Mouse (Mus musculus): ENCODE results near the gene Thsd4.
A peak's percentile ranks its signal among the peaks of the same experiment; 100 is the strongest.

The Thsd4 gene

DNA sequence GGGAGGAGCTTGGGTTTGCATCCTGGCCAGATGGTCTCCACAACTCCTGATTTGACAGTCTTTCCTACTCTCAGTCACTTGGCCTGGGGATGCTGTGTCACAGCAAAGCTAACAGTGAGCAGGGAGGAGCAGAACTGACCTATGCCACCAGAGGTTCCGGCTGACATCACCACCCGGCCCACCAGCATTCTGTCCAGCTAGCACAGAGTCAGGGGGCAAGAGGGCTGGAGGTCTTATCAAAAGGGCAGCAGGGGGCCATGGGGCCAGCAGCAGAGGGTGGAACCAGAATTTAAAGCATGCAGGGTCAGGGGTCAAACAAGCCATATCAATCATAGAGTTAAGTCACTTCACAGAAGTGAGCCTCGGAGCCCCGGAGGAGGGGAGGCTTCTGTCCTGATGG lies 4.7 kb downstream of the Thsd4 start:
- no peak for DNase-seq (ENCODE audit: low read depth)

DNA sequence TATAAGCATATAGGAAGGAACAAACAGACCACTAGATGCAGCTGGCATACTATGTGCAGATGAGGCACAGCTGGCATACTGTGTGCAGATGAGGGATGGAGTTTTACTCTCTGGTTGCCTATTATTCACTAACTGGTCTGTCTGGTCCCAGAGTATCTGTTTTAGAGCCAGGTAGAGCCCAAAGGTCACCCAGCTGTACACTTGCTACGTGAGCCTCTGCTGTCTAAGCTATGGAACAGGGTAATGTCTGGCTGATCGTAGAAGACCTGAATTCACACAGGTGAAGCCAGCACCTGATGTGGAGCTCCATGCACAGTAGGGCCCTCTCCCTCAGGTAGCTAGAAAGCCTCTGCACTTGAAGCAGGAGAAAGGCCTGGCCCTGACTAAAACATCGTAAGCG lies 5.5 kb downstream of the Thsd4 start:
- no peak for DNase-seq (ENCODE audit: low read depth)

DNA sequence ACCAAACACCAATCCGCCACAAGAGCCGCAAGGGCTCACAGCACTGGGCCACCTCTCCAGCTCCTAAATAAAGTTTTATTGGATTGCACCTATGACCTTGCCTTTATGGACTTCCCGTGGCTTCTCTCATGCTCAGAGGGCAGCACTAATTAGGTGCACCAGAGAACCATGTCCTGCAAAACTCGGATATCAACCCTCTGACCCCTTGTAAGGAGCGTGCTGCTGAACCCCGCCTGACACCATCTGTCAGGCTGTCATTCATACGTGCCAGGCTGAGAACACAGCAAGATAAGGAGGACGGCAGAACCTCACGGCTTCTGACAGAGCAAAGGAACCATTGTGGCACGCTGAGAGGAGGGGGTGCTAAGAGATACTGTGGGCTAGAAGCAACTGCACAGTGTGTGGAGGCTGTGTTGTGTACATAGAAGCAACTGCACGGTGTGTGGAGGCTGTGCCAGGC lies 8.5 kb downstream of the Thsd4 start:
- DNase-seq (ENCODE audit: low read depth): no peak

DNA sequence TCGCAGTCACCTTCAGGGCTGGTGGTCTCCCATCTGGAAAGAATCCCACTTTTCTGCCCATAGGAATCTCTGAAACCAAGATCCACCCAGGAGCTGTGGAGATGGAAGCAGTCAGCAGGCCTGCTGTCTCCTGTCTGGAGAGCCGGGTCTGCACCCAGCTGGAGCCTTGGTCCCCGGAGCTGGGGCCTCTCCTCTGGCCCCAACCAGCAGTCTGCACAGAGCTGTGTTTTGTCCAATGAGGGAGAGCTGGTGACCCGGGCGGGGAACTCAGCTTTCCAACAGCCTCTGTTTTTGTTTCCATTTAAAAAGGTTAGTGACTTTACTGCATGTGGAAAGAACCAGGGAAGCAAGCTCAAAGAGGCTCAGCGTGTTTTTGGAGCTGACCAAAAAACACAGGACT lies 11.0 kb downstream of the Thsd4 start:
- no peak for DNase-seq (ENCODE audit: low read depth)

DNA sequence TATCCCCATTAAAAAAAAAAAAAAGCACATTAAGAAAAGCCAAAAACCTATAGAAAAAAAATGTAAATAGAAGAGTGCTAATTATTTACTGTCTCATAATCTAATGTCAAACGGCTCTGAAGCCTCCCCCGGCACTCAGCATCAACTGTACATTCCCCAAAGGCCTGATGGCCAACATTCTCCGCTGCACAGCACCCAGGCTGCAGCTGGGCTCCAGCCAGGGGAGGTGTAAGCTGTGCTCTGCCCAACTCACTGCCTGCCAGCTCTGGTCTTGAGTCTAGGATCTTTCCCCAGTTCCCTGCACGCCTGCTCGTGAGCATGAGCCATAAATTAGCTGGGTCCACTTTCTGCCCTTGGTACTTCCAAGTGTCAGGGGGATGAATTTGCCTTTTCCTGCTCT lies 15.7 kb downstream of the Thsd4 start:
- DNase-seq (ENCODE audit: low read depth): no peak

DNA sequence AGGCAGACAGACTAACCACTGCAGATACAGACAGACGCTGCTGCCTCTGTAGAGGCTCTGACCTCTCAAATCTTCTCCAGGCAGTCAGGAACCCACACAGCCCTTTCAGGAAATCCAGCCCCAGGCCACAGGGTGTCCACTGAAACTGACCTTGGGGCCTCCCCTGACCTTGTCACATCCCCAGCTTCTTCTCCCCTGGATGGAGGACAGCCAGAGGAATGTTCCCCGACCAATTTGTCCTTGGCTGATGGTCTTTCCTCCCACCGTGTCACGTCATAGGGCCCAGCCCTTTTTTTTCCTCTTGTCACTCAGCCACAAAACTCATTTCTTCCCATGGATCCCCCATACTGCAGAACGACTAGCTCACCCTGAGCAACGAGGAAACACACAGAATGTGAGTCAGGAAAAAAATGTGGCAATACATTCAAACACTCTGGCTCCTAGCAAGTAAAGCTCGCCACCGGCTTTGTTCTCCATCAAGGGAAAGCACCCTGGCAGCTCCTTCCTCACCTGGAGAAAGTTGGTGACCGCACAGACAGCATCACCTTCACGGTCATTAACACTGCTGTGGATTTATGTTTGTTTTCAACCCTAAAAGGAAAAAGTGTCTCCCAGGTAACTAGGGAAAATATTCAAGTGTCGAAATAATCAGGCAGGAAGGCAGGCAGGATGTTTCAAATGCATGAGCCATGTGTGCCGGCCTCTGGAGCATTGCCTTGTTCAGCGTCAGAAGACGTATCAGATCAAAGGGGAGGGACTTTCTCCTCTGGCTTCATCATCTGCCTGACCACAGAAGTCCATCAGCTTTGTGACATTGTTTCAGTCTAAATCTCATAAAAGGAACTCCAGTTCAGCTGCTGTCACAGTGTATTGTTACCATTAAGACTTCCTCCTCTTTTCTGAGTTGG lies 17.2 kb downstream of the Thsd4 start:
- DNase-seq (ENCODE audit: low read depth): peak; percentile 12

DNA sequence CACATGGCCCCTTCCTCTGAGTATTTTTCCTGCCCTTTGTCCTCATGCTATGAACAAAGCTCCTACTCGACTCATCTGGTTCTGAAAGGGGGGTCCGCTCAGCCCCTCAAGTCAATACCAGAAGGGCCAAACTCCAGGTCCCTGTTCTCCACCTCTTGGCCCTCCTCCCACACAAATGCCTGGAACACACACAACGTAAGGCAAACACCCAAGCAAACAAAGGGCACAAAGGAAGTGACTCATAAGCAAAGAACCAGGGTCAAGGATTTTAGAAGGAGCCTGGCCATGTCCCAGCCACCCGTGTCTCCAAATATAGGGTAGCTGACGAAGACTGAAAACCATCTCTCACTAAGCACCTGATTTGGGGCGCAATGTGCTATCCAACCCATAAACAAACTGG lies 19.6 kb downstream of the Thsd4 start:
- peak; percentile 5 for DNase-seq (ENCODE audit: low read depth)

DNA sequence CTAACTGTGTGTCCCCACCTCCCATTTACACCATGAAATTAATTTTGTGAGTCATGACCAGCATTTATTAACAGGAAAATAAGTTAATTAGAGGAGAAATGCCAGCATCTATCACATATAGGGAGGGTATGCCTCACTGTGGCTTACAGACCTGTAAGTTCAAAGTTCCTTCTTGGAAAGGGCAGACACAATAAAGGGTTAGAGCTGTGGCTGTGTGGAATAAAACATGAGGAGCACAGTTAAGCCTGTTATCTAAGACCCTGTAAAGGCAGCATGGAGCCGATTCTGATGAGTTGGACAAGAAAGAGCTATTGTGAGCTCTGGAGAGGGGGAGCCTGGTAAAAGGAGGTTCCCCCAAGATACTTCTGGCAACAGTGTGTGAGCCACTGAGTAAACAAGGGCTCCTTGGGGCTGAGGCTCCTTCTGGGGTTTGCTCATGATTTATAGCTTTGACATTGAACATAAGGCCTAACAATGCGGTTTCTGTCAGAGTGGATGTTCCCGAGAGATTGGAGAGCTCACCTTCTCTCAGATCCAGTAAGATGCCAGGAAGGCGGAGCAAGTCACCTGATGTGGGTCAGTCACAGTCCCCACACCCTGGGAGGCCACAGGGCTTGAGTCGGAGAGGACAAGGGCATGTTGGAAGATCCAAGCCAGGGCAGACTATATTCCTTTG lies 20.2 kb downstream of the Thsd4 start:
- no peak for DNase-seq (ENCODE audit: low read depth)

DNA sequence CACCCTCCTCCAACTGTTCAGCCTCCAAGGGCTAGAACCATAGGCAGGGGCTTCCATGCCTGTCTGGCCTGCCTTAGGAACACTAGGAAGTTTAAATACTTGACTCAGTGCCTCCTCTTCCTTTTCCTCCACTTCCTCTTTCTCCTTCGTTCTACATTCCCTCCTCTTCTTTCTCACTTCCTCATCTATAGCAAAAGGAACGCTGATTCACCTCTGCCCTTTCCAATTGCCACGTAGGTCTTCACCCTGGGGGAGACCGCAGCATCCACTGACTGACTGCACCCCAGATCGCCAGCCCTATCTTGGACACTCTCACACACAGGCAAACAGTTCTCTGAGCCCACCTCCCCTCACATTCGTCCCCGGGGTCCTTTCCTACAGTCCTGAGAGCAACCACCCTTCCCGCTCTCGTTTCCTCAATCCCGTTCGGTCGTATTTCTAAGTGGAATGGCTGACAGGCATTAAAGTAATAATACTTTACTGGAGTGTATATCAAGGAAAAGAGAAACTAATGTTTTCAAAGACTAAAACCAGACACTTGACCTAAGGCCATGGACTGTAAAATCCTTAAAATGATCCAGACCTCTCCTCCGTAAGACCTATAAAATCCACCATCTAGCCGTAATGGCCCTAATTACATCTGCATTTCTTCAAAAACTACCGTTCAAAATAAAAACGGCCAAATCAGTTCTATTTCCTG lies 29.4 kb downstream of the Thsd4 start:
- DNase-seq (ENCODE audit: low read depth): no peak

DNA sequence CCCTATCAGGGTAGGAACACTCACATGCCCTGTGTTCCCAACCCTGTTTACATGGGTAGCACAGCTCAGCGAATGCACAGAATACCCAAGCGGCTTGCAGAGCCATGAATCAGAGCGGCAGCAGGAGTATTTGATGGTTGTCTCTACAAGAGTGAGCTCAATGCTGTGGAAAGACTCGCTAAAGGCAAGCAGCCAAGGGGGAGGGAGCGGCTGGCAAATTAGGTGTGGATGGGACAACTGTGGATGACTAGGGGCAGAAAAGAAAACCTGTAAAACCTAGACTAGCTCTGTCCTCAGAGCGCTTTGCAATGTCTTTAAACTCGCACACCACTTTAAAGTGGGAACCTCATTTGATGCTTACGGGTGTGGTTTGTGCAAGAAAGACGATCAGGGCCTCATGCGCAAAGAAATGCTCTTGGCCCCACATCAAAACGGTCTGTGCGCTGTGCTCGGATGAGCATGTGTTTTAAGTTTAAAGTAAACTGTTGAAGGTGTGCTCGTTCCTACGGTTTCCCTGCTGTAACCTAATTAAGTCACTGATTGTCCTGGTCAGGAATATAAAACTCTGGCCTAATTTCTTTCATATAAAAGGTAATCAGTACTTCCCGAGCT lies 30.3 kb downstream of the Thsd4 start:
- no peak for DNase-seq (ENCODE audit: low read depth)

DNA sequence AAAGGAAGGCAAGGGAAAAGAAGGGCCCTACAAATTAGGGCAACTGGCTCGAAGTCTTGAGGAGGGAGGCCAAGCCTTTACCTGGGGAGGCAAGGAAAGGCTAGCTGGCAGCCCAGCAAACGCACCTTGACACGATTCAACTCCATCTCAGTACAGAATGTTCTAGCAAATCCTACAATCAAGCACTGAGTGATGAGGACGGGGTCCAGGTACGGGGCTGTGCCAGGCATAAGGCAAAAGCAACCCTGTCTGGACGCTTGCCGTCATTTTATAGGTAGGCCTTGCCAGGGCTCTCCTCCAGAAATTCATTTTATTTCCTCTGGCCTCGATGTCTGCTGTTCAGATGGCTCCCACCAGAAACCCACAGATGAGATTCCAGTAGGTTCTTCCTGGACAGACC lies 30.8 kb downstream of the Thsd4 start:
- no peak for DNase-seq (ENCODE audit: low read depth)

DNA sequence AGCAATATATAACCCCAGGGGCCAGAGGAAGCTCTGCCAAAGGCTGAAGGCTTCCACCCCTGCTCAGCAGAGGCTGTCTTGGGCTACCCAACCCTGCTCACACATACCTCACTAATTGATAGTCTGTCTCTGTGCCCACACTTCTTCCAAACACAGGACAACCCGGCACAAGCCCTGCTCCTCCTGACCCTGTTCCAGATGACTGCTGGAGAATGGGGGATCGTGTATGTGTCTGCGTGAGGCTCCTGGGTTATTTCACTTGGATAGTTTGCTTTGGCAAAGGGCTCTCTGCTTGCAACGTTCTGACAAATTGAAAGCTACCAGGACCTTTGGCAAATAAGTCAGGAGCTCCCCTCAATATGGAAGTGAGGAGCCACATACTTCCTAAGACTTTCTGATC lies 33.0 kb downstream of the Thsd4 start:
- DNase-seq (ENCODE audit: low read depth): no peak

DNA sequence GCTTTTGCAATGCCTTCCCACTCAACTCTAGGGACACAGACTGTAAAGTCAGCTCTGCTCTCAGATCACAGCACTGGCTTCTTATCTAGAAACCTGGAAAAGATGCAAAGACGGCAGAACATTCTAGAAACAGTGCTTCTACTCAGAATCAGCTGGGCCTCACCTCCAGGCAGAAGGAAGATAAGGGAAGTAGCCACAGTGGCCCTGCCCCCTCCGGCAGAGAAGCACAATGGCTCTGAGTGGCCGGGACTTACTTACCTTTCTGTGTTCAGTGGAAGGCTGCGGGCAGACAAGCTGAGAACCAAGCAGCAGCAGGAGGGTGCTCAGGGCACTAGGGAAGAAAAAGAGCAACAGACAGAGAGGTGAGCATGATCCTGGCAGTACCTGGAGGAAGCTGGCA lies 39.7 kb downstream of the Thsd4 start:
- no peak for DNase-seq (ENCODE audit: low read depth)

DNA sequence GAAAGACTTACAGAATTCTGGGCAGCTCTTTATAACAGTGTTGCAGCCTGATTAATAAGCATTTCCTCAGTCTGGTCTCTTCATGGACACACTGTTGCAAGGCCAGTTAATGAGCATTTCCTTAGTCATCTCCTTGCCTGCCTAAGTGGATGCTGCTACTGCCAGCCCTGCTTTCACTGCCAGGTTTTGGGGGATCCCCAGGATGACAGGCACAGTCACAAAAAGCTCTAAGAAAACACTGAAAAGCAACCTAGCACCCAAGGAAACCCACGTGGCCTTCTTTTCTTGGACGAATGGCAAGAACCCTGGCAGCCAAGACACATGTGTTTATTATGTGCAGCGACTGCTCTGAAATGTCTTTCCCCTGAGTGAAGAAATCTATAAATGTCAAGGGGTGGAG lies 41.8 kb downstream of the Thsd4 start:
- DNase-seq (ENCODE audit: low read depth): peak; percentile 14

DNA sequence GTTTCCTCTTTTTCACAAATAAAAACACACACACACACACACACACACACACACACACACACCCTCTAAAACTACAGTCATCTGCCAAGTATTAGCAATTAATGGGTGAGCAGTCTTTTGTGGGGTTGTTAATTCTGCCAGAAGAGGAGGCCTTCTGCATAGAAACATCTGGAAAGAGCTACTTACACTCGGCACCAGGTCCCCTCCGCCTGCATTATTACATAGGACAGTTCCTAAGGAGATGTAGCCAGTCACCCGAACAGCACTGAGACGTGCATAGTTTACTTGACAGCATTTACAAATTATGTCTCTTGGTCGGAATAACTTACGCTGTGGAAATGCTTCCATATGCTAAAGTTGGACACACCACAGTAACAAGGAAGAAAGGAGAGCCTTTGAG lies 43.0 kb downstream of the Thsd4 start:
- no peak for DNase-seq (ENCODE audit: low read depth)

DNA sequence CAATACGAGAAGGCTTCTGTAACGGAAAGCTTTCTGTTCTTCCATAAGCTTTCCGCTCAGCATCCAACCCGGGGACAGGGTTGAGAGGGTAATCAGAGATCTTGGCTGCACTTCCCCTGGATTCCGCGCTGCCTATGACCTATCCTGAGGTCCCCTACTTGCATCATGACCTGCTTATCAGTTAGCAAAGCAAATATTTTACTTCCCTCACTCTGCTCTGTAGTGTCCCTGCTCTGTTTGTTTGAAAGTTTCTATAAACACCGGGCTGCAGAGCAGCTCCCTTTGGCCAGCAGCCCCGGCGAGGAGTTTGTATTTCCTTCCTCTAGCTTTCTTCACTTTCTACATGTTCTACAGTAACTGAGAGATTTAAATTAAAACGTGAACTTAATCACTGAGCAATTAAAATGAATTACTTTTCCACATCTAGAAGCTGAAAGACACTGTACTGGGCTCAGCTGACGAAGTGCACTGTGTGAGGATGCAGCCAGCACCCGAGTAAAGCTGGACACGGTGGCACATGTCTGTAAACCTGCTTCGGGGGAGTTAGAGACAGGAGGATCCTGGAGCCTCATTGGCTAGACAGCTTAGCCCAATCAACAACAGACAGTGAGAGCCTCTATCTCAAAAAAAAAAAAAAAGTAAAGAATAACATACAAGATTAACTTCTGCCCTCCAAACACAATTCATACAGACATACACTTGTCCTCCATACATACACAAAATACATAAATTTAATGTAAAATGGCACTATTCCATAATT lies 43.7 kb downstream of the Thsd4 start:
- no peak for DNase-seq (ENCODE audit: low read depth)

DNA sequence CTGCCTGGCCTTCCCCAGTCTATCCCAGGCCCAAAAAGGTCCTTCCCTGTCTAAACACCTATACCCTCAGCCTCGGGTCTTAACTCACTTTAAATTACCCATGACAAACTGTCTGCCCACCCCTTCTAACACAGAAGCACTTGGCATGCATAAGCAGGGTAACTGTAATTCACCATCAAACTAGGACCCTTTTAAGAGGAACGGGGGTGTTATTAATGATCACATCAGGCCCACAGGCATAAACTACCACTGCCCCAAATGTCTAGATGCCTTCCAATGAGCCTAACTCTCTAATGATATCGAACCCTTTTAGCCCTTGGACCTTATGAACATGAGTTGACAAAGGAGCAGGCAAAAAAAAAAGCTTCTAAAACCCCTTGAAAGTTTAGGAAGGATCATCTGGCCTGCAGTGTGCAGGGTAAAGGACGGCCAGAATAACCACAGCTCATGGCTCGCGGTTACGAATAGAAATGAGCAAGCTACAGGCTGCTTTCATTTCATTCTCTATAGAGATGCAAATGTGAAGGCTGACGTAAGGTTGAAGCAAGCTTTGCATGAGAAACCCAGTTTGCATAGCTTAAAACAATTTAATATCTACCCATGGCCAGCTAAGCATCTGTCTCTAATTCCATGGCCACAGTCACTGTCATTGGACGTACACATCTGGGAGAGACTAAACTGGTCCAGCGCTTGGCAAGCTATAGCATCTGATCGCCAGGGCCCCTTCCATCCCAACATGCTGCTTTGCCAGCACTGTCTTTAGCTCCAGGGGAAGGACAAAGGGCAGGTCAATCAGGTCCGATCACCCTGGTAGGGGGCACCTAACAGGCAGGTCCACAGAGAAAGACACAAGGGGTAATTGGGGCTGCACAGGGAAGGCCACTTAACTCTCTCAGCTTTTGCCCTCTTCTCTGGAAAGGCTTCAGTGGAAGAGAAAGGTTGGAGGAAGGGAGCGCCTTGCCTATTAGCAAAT lies 61.5 kb downstream of the Thsd4 start:
- DNase-seq (ENCODE audit: low read depth): no peak

DNA sequence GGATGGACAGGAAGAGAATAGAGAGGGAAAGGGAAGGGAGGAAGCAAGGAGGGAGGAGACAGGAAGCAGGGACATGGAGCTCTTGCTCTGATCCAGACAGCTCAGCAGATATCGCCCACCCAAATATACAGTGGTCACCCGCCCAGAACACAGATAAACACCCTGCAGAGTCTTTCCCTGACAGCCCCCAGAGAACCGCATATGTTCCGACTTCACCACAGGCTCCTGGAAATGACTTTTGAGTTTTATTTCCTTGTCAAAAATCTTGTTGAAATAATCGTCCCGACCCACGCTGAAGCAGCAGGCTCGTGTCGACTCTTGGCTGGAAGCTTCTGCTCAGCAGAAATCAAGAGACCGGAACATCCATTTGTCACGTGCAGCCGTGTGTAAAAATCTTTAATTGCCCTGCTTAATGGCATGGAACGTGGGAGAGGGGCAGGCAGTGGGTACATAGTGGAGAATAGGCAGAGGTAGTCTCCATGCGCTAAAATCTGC lies 63.3 kb downstream of the Thsd4 start:
- no peak for DNase-seq (ENCODE audit: low read depth)

DNA sequence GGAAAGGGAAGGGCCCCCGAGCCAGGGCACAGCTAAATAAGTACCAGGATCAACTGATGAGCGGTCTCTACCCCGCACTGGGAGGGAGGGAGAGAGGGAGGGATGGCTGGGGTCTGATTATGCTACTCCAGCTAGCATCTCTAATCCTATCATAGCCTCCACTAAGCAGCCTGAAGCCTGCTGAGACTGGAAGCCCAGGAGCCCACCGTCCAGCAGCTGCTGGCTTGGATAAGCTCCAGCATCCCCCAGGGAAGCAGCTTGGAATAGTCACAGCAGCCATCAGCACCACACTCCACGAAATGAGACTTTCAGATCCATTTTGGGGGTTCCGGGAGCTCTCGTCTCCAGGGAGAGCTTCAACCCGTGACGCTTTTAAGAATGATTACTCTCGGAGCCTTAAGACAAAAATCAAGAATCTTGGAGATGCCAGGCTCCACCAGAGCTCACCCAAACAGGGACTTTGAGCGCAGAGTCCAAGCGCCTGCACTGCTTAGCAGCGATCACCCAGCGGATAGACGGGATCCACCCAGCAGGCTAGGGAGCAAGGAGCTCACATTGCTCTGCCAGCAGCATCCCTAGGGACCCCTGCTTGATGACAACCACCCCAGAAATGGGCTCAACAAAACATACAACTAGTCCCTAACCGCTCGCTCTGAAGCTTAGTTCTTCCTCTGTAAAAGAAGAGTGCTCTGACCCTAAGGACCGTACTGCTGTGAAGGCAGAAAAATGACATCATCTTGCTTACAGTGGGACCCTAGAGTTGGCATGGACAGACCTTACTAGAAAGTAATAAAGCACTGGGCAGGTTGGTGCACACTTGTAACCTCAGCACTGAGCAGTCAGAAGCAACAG lies 64.3 kb downstream of the Thsd4 start:
- no peak for DNase-seq (ENCODE audit: low read depth)
